Mouse (Mus musculus): ENCODE measurements at regions not wholly inside any gene's neighbourhood (a gene's known extent, or its start where the extent isn't known, plus 50 kb on each side); places are given as distances from the start of the nearest gene placed in this dataset.

- DNase-seq = no peak
Measured at GRCm38 (mm10) chr11:114544212-114544611, 124.1 kb upstream of the Rpl38 start.

DNA sequence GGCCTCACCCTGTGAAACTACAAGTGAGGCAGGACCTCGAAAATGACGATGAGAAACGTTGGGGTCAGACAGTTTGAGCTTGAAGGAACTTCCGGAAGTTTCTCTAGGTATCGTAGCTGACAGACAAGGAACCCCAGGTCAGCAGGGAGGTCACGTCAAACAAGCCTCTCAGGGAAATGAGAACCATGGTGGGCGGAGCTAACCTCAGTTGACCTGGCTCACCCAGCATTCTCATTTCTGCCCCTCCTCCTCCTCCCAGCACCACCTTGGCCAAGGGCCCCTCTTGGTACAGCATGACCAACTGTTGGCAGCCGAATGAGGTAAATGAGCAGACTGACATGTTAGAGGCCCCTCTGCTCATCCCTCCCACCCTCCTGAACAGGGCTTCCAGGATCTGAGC lies 126.2 kb upstream of the Rpl38 start:
- DNase-seq = no peak

GRCm38 (mm10) chr11:114540503-114540902 lies 127.8 kb upstream of the Rpl38 start:
- DNase-seq = no peak

- DNase-seq = no peak
Measured at GRCm38 (mm10) chr11:114536616-114537493, 131.5 kb upstream of the Rpl38 start.

DNA sequence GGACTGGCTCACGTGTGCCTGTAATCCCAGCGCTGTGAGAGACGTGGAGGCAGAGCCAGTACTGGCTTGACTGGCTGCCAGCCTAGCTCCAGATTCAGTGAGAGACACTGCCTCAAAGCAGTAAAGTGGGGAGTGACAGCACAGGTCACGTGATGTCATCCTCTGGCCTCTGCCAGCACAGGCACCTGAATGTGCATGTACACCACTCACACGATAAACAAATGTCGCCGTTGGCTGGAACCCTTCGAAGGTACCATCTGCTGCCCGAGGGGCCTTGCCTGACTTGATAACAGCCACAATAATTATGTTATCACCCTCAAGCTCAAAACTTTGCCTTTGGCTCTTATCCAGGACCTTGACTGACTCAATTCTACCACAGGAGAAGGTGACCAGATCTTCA lies 132.4 kb upstream of the Rpl38 start:
- DNase-seq = no peak

DNA sequence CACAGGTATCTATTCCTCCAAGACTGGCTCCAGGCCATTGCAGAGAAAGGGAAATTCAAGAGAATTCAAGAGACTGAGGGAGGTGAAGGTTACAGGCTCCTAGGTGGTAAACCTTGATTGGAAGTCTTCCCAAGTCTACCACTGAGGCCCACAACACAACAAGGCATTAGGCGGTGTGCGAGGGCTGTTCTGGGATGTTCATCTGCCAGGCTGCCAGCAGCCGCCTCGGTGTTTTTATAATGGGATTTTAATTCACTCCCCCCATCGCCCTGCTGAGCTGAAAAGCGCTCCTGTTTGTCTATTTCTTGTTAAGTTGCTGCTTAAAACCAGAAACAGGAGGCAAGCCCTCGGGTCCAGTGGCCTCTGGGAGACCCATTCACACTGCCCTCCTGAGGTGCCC lies 133.9 kb upstream of the Rpl38 start:
- DNase-seq = peak; percentile 18

GRCm38 (mm10) chr11:114531241-114531765 lies 137.0 kb upstream of the Rpl38 start:
- DNase-seq = no peak

DNA sequence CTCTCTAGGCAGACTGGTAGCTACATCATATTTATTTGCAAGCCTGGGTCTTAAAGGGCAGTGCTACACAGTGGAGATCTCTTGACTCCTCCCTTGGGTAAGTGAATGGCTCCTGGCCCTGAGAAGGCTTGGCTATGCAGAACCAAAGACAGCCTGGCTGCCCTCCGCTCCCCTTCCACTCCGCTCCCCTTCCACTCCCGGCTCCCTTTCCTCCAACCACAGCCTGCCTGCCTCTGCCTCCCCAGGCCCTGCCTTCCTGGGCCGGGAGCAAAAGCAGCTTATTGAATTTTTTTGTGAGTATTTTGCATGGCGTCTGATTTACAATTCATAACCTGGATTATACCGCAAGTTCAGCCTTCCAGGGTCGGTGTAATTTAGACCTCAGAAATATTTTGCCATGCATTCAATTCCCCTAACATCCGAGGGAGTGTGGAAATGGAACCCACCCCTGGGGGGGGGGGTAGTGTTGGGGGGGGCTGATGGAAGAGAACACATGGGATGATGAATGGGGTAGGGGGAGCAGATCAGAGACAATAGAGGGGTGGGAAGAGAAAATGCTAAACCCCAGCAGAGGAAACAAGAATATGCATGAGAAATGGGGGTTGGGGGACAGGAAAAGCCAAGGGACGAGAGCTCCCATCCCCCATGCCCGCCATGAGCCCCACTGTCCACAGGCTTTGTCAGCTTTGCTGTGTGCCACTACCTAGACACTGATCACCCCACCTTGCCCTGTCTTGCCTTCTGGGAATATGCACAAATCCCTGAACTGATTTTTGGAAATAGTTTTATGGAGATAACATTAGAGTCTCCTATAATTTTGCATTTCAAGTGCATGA lies 139.2 kb upstream of the Rpl38 start:
- no peak for DNase-seq

GRCm38 (mm10) chr11:114523444-114524238 lies 144.7 kb upstream of the Rpl38 start:
- peak; percentile 51 for DNase-seq

DNA sequence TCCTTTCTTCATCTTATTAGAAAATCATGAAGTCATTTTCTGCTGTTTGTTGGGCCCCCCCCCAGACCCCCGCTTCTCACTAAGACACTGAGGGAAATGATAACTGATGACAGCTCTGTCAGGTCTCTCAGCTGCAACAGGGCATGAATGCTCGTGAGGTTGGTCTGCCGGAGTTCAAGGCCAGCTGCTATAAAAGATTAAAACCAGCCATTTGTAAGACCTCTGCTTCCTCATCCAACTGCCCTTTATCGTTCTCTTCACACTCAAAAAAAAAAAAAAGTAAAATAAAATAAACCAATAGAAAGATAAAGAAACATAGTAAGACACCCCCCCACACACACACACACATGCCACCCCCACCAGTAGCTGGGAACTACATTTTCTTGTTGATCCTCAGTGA lies 153.0 kb upstream of the Rpl38 start:
- no peak for DNase-seq

DNA sequence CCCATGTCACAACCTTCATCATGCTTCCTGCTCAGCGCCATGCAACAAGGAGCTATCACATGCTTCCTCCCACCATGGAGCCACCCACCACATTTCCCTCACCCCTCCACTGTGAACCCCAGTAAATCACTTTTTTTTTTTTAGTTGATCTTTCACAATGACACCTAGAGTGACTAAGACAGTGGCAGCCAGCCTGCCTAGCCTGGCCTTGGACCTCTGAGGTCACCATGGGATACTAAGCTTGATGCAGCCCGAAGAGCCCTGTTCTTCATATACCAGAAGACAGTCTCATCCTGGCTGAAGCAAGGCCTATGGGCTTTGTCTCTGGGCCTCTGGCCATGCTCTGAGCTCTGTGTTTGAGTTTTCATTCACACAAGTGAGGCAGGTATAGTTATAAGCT lies 154.2 kb upstream of the Rpl38 start:
- no peak for DNase-seq

- DNase-seq = no peak
Measured at GRCm38 (mm10) chr11:114513446-114513845, 154.9 kb upstream of the Rpl38 start.

DNA sequence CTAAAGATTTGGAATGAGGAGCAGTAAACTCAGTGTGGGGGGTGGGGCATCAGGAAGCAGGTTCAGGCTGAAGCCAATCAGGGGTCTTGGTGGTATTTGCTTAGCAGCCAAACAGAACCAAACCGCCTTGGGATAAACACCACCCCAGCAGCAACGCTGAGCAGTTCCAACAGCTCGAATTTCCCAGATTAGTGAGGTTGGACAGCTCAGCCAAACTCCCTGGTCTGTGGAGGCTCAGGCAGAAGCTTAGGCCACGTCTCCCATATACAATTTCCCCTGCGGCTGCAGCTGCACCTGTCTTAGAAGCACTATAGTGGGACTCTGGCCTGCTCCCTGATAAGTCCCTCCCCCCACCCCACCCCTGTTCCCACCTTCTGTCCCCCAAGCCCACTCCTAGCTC lies 156.3 kb upstream of the Rpl38 start:
- DNase-seq = no peak

DNA sequence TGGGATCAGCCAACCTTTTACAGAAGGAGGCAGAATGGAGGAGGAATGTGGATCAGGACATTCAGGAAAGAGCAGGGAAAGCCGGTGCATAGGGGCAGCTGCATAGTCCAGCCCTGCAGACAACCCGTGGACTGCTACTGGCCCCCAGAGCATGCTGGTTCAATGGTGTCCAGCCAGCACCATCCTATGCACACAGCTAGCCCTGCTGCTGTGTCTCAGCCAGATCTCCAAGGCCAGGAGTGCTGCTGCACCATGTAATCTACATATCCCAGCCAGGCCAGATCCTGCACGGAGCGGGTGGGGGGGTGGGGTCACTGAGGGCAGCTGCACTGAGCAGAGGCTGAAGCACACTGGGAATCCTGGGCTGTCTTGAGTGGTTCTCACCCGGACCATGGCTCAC lies 165.8 kb upstream of the Rpl38 start:
- DNase-seq = no peak

DNA sequence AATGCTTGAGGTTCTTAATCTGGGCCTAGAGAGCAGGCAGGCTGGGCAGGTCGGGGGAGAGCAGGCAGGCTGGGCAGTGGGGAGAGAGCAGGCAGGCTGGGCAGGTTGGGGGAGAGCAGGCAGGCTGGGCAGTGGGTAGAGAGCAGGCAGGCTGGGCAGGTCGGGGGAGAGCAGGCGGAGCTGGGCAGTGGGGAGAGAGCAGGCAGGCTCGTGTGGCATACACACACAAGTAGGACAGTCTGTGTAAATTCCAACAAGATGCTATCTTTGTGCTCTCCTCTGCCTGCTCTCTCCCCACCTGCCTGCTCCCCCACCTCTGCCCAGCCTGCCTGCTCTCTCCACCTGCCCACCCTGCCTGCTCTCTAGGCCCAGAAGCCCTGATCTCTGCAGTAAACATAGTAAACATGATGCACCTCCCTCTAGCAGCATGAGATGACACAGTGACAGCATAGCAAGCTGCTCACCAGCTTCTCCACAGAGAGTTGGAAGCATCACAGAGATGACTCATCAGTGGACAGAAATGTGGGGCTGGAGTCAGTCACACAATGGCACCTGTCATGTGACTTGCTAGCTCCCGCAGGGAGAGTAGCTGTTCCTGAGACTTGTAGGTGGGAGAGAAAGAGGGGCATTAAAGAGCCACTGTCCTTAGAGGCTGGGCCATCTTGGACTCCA lies 166.3 kb upstream of the Rpl38 start:
- peak; percentile 30 for DNase-seq

DNA sequence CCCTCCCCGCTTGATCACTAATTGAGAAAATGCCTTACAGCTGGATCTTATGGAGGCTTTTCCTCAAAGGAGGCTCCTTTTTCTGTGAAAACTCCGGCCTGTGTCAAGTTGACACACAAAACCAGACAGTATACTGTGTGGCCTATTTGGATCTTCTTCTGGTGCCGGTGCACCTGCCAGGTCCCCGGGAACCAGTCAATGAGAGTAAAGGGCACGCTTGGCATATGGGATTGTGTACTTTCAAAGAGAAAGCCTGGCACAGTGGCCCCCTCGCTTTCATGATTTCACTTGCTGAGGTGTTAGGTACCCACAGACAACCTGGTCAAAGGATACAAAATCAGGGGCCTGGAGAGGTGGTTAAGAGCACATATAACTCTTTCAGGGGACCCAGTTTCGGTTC lies 167.9 kb upstream of the Rpl38 start:
- DNase-seq = no peak

DNA sequence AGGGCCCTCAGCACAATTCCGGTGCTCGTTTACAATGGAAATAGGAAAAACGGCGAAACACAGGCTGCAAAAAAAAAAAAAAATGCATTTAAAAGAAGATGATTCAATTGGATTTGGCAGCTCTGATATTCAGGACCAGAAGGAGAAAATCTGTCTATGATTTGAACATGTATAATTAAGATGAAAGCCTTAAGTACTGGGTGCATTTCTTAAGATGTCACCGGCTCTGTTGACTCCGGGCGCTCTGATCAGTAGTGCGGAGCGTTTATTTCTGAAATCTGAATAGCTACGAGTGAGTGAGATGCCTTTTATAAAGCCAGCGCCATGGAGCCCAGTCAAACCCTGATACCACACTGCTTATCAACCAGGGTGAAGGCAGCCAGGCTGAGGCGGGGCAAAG lies 168.7 kb upstream of the Rpl38 start:
- no peak for DNase-seq

GRCm38 (mm10) chr11:114495520-114495921 lies 172.8 kb upstream of the Rpl38 start:
- no peak for DNase-seq

GRCm38 (mm10) chr11:114486455-114486854 lies 181.9 kb upstream of the Rpl38 start:
- no peak for DNase-seq

GRCm38 (mm10) chr11:114485429-114485828 lies 182.9 kb upstream of the Rpl38 start:
- DNase-seq = no peak

GRCm38 (mm10) chr11:114484668-114484953 lies 183.7 kb upstream of the Rpl38 start:
- no peak for DNase-seq

GRCm38 (mm10) chr11:114483823-114484667 lies 184.3 kb upstream of the Rpl38 start:
- DNase-seq = peak; percentile 48

Data from right cerebral cortex, postnatal 25 days (tissue).